Mouse (Mus musculus) MEL (cell line): ENCODE results near the gene Vmn1r230.

Experiments used
- CTCF ChIP-seq, 3 experiments: IDR thresholded peaks in 2 of 3; conservative IDR thresholded peaks in 1 of 3; 2 replicates each; pipeline ENCODE4 v1.5.1; 2011 to 2012; ENCODE audit warnings: low read length in 3 of 3, low read depth in 2 of 3, mild to moderate bottlenecking in 2 of 3, improper control_type of control experiment in 1 of 3, inconsistent platforms in 1 of 3, mixed read lengths in 1 of 3, moderate library complexity in 1 of 3; ENCODE audit not compliant: control insufficient read depth in 1 of 3, insufficient read depth in 1 of 3, poor library complexity in 1 of 3, severe bottlenecking in 1 of 3
- E2F4 ChIP-seq: IDR thresholded peaks from 2 replicates; pipeline ENCODE4 v1.6.1; 2011; ENCODE audit warnings: low read depth, low read length, improper control_type of control experiment, borderline replicate concordance
- ETS1 ChIP-seq: IDR thresholded peaks from 2 replicates; pipeline ENCODE4 v1.6.1; 2012; ENCODE audit warnings: low read depth, mild to moderate bottlenecking, inconsistent platforms, low read length, improper control_type of control experiment, moderate library complexity
- GABPA ChIP-seq: IDR thresholded peaks from 2 replicates; pipeline ENCODE4 v1.6.1; 2012; ENCODE audit warnings: low read depth, mild to moderate bottlenecking, inconsistent platforms, low read length, improper control_type of control experiment, moderate library complexity
- MAX ChIP-seq: IDR thresholded peaks from 2 replicates; pipeline ENCODE4 v1.6.1; 2011; ENCODE audit warnings: low read length, improper control_type of control experiment
- POLR2A ChIP-seq, 2 experiments: IDR thresholded peaks; 2 replicates each; pipeline ENCODE4 v1.6.1; 2011 to 2012; ENCODE audit warnings: low read length in 2 of 2, mild to moderate bottlenecking in 2 of 2, control low read depth in 1 of 2, improper control_type of control experiment in 1 of 2, low read depth in 1 of 2, moderate library complexity in 1 of 2; ENCODE audit not compliant: control insufficient read depth in 1 of 2, insufficient read depth in 1 of 2, poor library complexity in 1 of 2
- POLR2AphosphoS2 ChIP-seq: IDR thresholded peaks from 2 replicates; pipeline ENCODE4 v1.6.1; 2011; ENCODE audit warnings: low read length, improper control_type of control experiment
- TAL1 ChIP-seq: IDR thresholded peaks from 2 replicates; pipeline ENCODE4 v1.6.1; 2012; ENCODE audit warnings: mild to moderate bottlenecking, inconsistent platforms, low read length, moderate library complexity, mixed read lengths
- TCF12 ChIP-seq: IDR thresholded peaks from 2 replicates; pipeline ENCODE4 v1.6.1; 2014; ENCODE audit warnings: low read depth, mild to moderate bottlenecking, inconsistent platforms, low read length, improper control_type of control experiment, moderate library complexity
- ZC3H11A ChIP-seq: IDR thresholded peaks from 2 replicates; pipeline ENCODE4 v1.6.1; 2012; ENCODE audit warnings: low read depth, mild to moderate bottlenecking, inconsistent platforms, low read length, improper control_type of control experiment
- ZMIZ1 ChIP-seq: IDR thresholded peaks from 2 replicates; pipeline ENCODE4 v1.6.1; 2012; ENCODE audit warnings: low read depth, mild to moderate bottlenecking, inconsistent platforms, low read length, improper control_type of control experiment, moderate library complexity

- no peak for TF ChIP-seq ZMIZ1
- no peak for TF ChIP-seq CTCF (IDR thresholded peaks at IDR 0.05 in 2 of 3, conservative IDR thresholded peaks at IDR 0.05 in 1 of 3; ENCODE audit: control insufficient read depth in 1 of 3, insufficient read depth in 1 of 3, low read depth in 2 of 3, low read length in 3 of 3, poor library complexity in 1 of 3, severe bottlenecking in 1 of 3)
- no peak for TF ChIP-seq MAX
- no peak for TF ChIP-seq TCF12
- no peak for TF ChIP-seq ETS1
- TF ChIP-seq POLR2A (IDR thresholded peaks at IDR 0.05; ENCODE audit: control insufficient read depth in 1 of 2, insufficient read depth in 1 of 2, low read depth in 1 of 2, low read length in 2 of 2, poor library complexity in 1 of 2) = no peak
- no peak for TF ChIP-seq TAL1
- no peak for TF ChIP-seq E2F4
- TF ChIP-seq POLR2AphosphoS2 = no peak
- TF ChIP-seq GABPA = no peak
- TF ChIP-seq ZC3H11A = no peak
Measured at GRCm38 (mm10) chr17:20811255-20811654, 29.0 kb upstream of the Vmn1r230 start, which contains the start of gene Vmn1r229.
